Mouse (Mus musculus) C2C12 (cell line): Measurements from ENCODE around the gene Kansl1. TPM values are rescaled to one million over a fixed set of nuclear protein-coding genes. Genes with fewer than 3 reads are reported as not detected.

Experiments used
- H3K27me3 ChIP-seq: one replicate; pipeline ENCODE4 v1.6.1; 2011; ENCODE audit not compliant: control insufficient read depth, insufficient read depth, insufficient read length
- H3K36me3 ChIP-seq: one replicate; pipeline ENCODE4 v1.6.1; 2011; ENCODE audit not compliant: control insufficient read depth, insufficient read depth
- H3K4me3 ChIP-seq: one replicate; pipeline ENCODE4 v1.5.1; 2011; ENCODE audit warnings: mild to moderate bottlenecking, control low read depth; ENCODE audit not compliant: poor library complexity, insufficient read depth, severe bottlenecking
- H3K79me2 ChIP-seq: one replicate; pipeline ENCODE4 v1.6.1; 2011; ENCODE audit not compliant: control insufficient read depth, insufficient read depth
- H3K79me3 ChIP-seq: one replicate; pipeline ENCODE4 v1.6.1; 2011; ENCODE audit warnings: low read depth, control low read depth
- H3ac ChIP-seq: one replicate; pipeline ENCODE3; 2011; ENCODE audit warnings: low read depth; ENCODE audit not compliant: control insufficient read depth, insufficient read length
- CEBPB ChIP-seq: IDR thresholded peaks from one replicate; pipeline ENCODE4 v1.6.1; 2011; ENCODE audit warnings: low read depth, mild to moderate bottlenecking, control low read depth, moderate library complexity
- CTCF ChIP-seq: IDR thresholded peaks from one replicate; pipeline ENCODE4 v1.5.1; 2011; ENCODE audit not compliant: control insufficient read depth, insufficient read depth, insufficient read length
- FOSL1 ChIP-seq: IDR thresholded peaks from one replicate; pipeline ENCODE4 v1.8.0; 2011; ENCODE audit warnings: mild to moderate bottlenecking, low read length; ENCODE audit not compliant: poor library complexity, insufficient read depth, severe bottlenecking
- MAX ChIP-seq: IDR thresholded peaks from one replicate; pipeline ENCODE4 v1.6.1; 2011; ENCODE audit warnings: mild to moderate bottlenecking, control low read depth
- MYOD1 ChIP-seq: IDR thresholded peaks from one replicate; pipeline ENCODE4 v1.6.1; 2011; ENCODE audit warnings: low read depth; ENCODE audit not compliant: control insufficient read depth, insufficient read length
- MYOG ChIP-seq: IDR thresholded peaks from one replicate; pipeline ENCODE4 v1.6.1; 2011; ENCODE audit not compliant: control insufficient read depth, insufficient read length; ENCODE audit errors: extremely low read depth
- USF1 ChIP-seq: IDR thresholded peaks from one replicate; pipeline ENCODE4 v1.6.1; 2011; ENCODE audit warnings: low read depth, mild to moderate bottlenecking, control low read depth, moderate library complexity
- polyA plus RNA-seq: library from polyadenylated mRNA; unstranded; fragments of >200 nt; fragmentation: generic; extraction: Trizol; gene quantifications from one replicate; pipeline ENCODE4 v1.2.1, GENCODE M21; 2012; ENCODE audit warnings: missing spikeins

Kansl1 gene
- polyA plus RNA-seq, 1 experiment: 14.5 TPM

DNA sequence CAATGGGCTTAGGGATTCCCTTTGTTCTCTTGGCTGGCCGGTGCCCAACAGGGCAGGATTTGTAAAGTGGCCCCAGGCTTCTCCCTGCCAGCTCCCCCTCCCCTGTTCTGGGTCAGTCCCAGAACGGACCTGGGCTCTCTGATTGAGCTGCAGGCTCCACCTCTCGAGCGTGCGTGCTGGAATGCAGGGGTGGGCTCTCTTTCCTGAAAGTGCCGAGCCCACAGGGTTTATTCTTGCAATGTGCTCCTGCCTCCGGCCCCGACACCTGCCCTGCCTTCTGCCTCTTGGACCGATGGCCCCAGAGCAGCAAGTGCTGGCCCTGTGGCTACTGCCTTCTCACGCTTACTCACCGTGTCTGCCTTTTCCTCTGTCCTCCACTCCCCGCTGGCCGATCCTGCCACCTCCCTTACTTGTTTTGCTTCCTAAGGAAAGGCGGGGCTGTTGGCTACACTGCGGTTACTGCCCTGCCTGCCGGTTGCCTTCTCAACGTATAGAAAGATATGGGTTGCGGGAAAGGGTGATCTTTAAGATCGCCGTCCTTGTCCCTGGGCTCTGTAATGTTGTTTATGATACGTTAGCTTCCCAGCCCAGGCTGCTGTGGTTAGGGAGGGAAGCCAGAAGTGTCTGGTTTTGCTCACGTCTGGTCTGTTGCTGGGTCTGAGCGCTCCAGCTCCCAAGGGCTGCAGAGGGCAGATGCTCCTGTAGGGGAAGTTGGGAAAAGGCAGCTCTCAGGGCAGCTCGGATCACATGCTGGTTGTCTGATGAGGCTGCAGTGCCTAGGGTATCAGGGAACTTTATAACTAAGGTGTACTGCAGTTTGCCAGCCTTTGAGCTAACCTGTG, 149.5 kb downstream of the Kansl1 start:
- no peak for TF ChIP-seq FOSL1
- no peak for TF ChIP-seq USF1
- no peak for TF ChIP-seq CTCF
- TF ChIP-seq MYOG: no peak
- no peak for TF ChIP-seq MYOD1
- peak; percentile 21 for TF ChIP-seq MAX
- TF ChIP-seq CEBPB: no peak
- Histone ChIP-seq H3K4me3 (peak overlapping the region; percentile 18), H3K79me3 (no peaks in the 10 kb centered on the region), H3K27me3 (no peaks in the 10 kb centered on the region), H3K36me3 (no peaks in the 10 kb centered on the region), H3ac (peak overlapping the region; percentile 34), H3K79me2 (no peaks in the 10 kb centered on the region)

DNA sequence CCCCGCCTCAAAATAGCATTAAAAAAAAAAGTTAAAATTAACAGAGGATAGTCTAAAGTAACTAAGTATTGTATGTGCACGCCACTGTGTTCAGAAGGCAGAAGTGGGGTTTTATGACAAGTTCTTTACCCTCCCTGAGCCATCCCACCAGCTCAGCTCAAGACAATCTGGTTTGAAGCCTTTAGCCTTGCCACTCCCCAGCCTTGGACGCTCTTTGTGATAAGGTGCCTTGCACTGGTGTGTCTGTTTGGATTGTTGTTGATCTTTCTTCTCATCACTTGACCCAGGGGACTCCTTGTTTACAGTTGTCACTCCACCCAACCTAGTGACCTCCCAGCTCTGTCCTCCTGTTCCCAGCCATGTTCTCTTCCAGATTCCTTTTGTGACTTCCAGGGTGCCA, 151.0 kb downstream of the Kansl1 start:
- Histone ChIP-seq H3K36me3 (no peaks in the 10 kb centered on the region), H3K4me3 (no peak overlapping the region), H3ac (no peak overlapping the region), H3K27me3 (no peaks in the 10 kb centered on the region), H3K79me3 (no peaks in the 10 kb centered on the region), H3K79me2 (no peaks in the 10 kb centered on the region)
- TF ChIP-seq USF1 (no peak), CEBPB (no peak), FOSL1 (no peak), MAX (no peak), CTCF (no peak), MYOG (no peak), MYOD1 (no peak)

DNA sequence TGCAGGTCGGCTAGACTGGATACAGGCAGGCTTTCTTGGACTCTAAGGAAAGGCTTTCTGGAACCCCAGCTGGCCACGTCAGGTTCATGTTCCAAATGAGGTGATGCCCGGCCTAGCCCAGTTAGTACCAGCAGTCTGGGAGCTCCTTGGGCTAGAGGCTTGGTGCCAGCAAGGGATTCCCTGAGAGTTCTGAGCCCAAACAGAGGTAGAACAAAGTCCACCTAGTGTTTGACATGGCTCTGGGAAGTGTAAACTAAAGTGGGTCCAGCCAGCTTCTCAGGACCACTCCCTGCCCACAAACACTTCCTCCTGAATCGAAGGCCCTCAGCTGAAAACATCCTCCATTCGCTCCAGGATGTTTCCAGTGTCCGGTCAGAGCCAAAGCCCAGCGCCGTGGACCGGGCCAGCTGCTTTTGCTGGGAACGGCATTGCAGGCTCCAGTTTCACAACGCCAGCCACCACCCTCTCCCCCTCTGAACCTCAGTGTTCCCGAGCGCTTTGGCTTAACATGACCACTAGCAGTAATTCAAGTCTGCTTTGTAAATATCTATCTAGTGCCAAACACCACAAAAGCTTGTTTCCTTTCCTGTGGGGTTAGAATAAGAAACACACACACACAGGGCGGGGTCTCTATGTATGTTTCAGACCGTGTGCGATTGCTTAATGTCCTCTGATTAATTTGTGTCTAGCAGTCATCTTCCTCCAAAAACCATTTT, 151.8 kb downstream of the Kansl1 start:
- H3K27me3 ChIP-seq: no peaks in the 10 kb centered on the region
- H3K79me2 ChIP-seq: no peaks in the 10 kb centered on the region
- no peaks in the 10 kb centered on the region for H3K36me3 ChIP-seq
- no peak overlapping the region for H3ac ChIP-seq
- H3K4me3 ChIP-seq: no peak overlapping the region
- H3K79me3 ChIP-seq: no peaks in the 10 kb centered on the region
- TF ChIP-seq MYOD1: no peak
- TF ChIP-seq FOSL1: no peak
- no peak for TF ChIP-seq MAX
- TF ChIP-seq CEBPB: peak; percentile 80

DNA sequence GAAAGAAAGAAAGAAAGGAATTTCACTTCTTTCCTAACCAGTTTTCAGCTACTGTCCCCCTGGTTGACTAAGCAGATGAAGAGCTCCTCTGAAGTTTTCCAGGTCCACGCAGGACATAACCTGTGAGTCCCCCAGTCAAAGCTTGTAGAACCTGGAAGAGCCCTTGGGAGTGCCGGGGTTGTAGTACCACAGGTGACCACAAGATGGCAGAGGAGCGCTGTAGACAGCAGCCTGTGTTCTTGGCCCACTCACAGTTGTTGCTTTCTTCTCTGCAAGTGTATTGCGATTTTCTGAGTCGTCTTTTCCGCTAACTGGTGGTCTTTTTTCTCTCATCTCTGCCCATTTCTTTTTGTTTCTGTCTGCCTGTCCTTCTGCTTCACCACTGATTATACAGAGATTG, 153.0 kb downstream of the Kansl1 start:
- Histone ChIP-seq H3K79me3 (no peaks in the 10 kb centered on the region), H3K4me3 (no peak overlapping the region), H3K36me3 (no peaks in the 10 kb centered on the region), H3K79me2 (no peaks in the 10 kb centered on the region), H3K27me3 (no peaks in the 10 kb centered on the region), H3ac (no peak overlapping the region)
- peak; percentile 90 for TF ChIP-seq CTCF
- TF ChIP-seq CEBPB: no peak

- TF ChIP-seq FOSL1: no peak
- TF ChIP-seq CTCF: no peak
- TF ChIP-seq MAX: no peak
- no peak for TF ChIP-seq CEBPB
- no peak for TF ChIP-seq MYOG
- no peak for TF ChIP-seq USF1
- Histone ChIP-seq H3K27me3 (peaks cover 5% of the 10 kb centered on the region), H3K36me3 (no peaks in the 10 kb centered on the region), H3ac (no peak overlapping the region), H3K79me3 (no peaks in the 10 kb centered on the region), H3K79me2 (no peaks in the 10 kb centered on the region), H3K4me3 (no peak overlapping the region)
Observed at GRCm38 (mm10) chr11:104311643-104312042, 157.0 kb downstream of the Kansl1 start.

DNA sequence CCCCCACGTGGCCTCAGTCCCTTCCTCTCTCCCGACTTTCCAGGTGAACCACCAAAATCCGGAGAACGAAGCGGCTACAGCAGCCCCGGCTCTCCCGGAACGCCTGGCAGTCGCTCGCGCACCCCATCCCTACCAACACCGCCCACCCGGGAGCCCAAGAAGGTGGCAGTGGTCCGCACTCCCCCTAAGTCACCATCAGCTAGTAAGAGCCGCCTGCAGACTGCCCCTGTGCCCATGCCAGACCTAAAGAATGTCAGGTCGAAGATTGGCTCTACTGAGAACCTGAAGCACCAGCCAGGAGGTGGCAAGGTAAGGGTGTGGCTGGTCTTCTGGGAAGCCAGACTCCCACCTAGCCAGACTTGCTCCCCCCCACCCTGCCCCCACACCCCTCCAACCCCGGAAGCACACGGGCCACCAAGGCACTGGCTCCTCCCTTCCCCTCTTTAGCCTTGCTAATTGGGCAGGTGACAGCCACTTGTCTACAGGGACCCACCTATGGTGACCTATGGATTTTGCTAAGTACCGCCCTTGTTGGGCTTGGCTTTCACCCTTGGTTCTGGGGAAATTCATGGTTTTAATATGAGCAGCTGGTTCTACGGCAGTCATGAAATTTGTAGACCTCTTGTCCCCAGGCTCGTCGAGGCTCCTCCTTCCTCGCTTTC, 158.3 kb downstream of the Kansl1 start:
- H3K4me3 ChIP-seq: no peak overlapping the region

More for the DNA sequence above, 158.3 kb downstream of the Kansl1 start:
- TF ChIP-seq CTCF (no peak), USF1 (no peak), MYOD1 (no peak), FOSL1 (no peak), MYOG (no peak), MAX (no peak)
- peaks cover 5% of the 10 kb centered on the region for H3K27me3 ChIP-seq
- no peaks in the 10 kb centered on the region for H3K36me3 ChIP-seq
- H3K79me3 ChIP-seq: no peaks in the 10 kb centered on the region
- no peak overlapping the region for H3ac ChIP-seq
- H3K79me2 ChIP-seq: no peaks in the 10 kb centered on the region
